Mouse (Mus musculus): ENCODE results near the gene Ambra1.

The Ambra1 gene

GRCm38 (mm10) chr2:91872658-91873057 is 142.7 kb downstream of the Ambra1 start:
- DNase-seq (ENCODE audit: low spot score in 2 of 2), result no peak

- no peak for DNase-seq (ENCODE audit: low spot score in 2 of 2)
Observed at GRCm38 (mm10) chr2:91876000-91876805, 146.3 kb downstream of the Ambra1 start.

GRCm38 (mm10) chr2:91876806-91877140 is 146.8 kb downstream of the Ambra1 start:
- DNase-seq (ENCODE audit: low spot score in 2 of 2), result no peak

GRCm38 (mm10) chr2:91878387-91879180 is 148.7 kb downstream of the Ambra1 start:
- no peak for DNase-seq (ENCODE audit: low spot score in 2 of 2)

GRCm38 (mm10) chr2:91883961-91884360 is 154.0 kb downstream of the Ambra1 start:
- DNase-seq (ENCODE audit: low spot score in 2 of 2), result no peak

- DNase-seq (ENCODE audit: low spot score in 2 of 2), result no peak
Observed at GRCm38 (mm10) chr2:91884616-91885015, 154.7 kb downstream of the Ambra1 start.

- DNase-seq (ENCODE audit: low spot score in 2 of 2), result no peak
Observed at GRCm38 (mm10) chr2:91894716-91895115, 164.8 kb downstream of the Ambra1 start.

GRCm38 (mm10) chr2:91895401-91895800 is 165.5 kb downstream of the Ambra1 start:
- DNase-seq (ENCODE audit: low spot score in 2 of 2), result no peak

GRCm38 (mm10) chr2:91897968-91898367 is 168.0 kb downstream of the Ambra1 start:
- no peak for DNase-seq (ENCODE audit: low spot score in 2 of 2)

- no peak for DNase-seq (ENCODE audit: low spot score in 2 of 2)
Observed at GRCm38 (mm10) chr2:91899141-91899540, 169.2 kb downstream of the Ambra1 start.

- no peak for DNase-seq (ENCODE audit: low spot score in 2 of 2)
Observed at GRCm38 (mm10) chr2:91900431-91900830, 170.5 kb downstream of the Ambra1 start.

- DNase-seq (ENCODE audit: low spot score in 2 of 2), result no peak
Observed at GRCm38 (mm10) chr2:91902336-91902735, 172.4 kb downstream of the Ambra1 start.

- DNase-seq (ENCODE audit: low spot score in 2 of 2), result no peak
Observed at GRCm38 (mm10) chr2:91903171-91903925, 173.4 kb downstream of the Ambra1 start.

- DNase-seq (ENCODE audit: low spot score in 2 of 2), result no peak
Observed at GRCm38 (mm10) chr2:91904618-91905307, 174.8 kb downstream of the Ambra1 start.

- DNase-seq (ENCODE audit: low spot score in 2 of 2), result no peak
Observed at GRCm38 (mm10) chr2:91906141-91906540, 176.2 kb downstream of the Ambra1 start.

GRCm38 (mm10) chr2:91912616-91913015 is 182.7 kb downstream of the Ambra1 start:
- no peak for DNase-seq (ENCODE audit: low spot score in 2 of 2)

- DNase-seq (ENCODE audit: low spot score in 2 of 2), result no peak
Observed at GRCm38 (mm10) chr2:91913328-91914110, 183.6 kb downstream of the Ambra1 start.

- DNase-seq (ENCODE audit: low spot score in 2 of 2), result no peak
Observed at GRCm38 (mm10) chr2:91916346-91916977, 186.5 kb downstream of the Ambra1 start.

GRCm38 (mm10) chr2:91917096-91917495 is 187.2 kb downstream of the Ambra1 start:
- no peak for DNase-seq (ENCODE audit: low spot score in 2 of 2)

GRCm38 (mm10) chr2:91920130-91920529 is 190.2 kb downstream of the Ambra1 start:
- DNase-seq (ENCODE audit: low spot score in 2 of 2), result no peak
